Mouse (Mus musculus) heart, postnatal 0 days (tissue): ENCODE data around the gene Ndufs6. TPM values are rescaled to one million over a fixed set of nuclear protein-coding genes. Genes with fewer than 3 reads are reported as not detected.

Experiments used
- ATAC-seq: fragments of 200-750 bp; cut with Nextera tagmentation; 2 replicates; pipeline ENCODE4 v1.8.0; 2017; ENCODE audit warnings: low read depth, moderate number of reproducible peaks, moderate library complexity; ENCODE audit not compliant: insufficient read depth
- DNase-seq: peaks from one replicate; pipeline ENCODE4 v3.0.0-alpha.2; 2016; ENCODE audit warnings: low spot score
- H3K27ac ChIP-seq: fragments of 300-500 bp; sonication (generic); 2 replicates; pipeline ENCODE4 v1.5.1; 2014; ENCODE audit warnings: low read depth, mild to moderate bottlenecking
- H3K27me3 ChIP-seq: fragments of 300-500 bp; sonication (generic); 2 replicates; pipeline ENCODE4 v1.6.1; 2014; ENCODE audit warnings: low read length, mixed read lengths; ENCODE audit not compliant: control insufficient read depth, insufficient read depth
- H3K36me3 ChIP-seq: fragments of 300-500 bp; sonication (generic); replicated peaks from 2 replicates; pipeline ENCODE4 v1.6.1; 2014; ENCODE audit warnings: low read length, mixed read lengths; ENCODE audit not compliant: control insufficient read depth, insufficient read depth
- H3K4me1 ChIP-seq: fragments of 300-500 bp; sonication (generic); 2 replicates; pipeline ENCODE4 v1.6.1; 2014; ENCODE audit warnings: antibody characterized with exemption; ENCODE audit not compliant: control insufficient read depth, insufficient read depth
- H3K4me2 ChIP-seq: fragments of 300-500 bp; sonication (generic); 2 replicates; pipeline ENCODE4 v1.6.1; 2014; ENCODE audit warnings: low read depth, mild to moderate bottlenecking, low read length, moderate library complexity
- H3K4me3 ChIP-seq: fragments of 300-500 bp; sonication (generic); 2 replicates; pipeline ENCODE4 v1.5.1; 2014; ENCODE audit warnings: low read depth, low read length
- H3K9ac ChIP-seq: fragments of 300-500 bp; sonication (generic); replicated peaks from 2 replicates; pipeline ENCODE4 v1.6.1; 2014; ENCODE audit warnings: low read depth, low read length, mixed read lengths
- H3K9me3 ChIP-seq: fragments of 300-500 bp; sonication (generic); replicated peaks from 2 replicates; pipeline ENCODE4 v1.6.1; 2016; ENCODE audit warnings: low read length; ENCODE audit not compliant: control insufficient read depth
- CTCF ChIP-seq: IDR thresholded peaks from 2 replicates; pipeline ENCODE4 v1.5.1; 2016; ENCODE audit warnings: antibody characterized with exemption, control low read depth, low read depth
- EP300 ChIP-seq: IDR thresholded peaks from 2 replicates; pipeline ENCODE4 v1.6.1; 2016; ENCODE audit warnings: antibody characterized with exemption, low read depth
- WGBS: fragments of 180-500 bp; shearing (Covaris S2); extraction: QIAGEN DNeasy Blood & Tissue Kit; methylation state at CpG from one replicate; pipeline ENCODE4 v1.1.7; 2014; 5-methylcytosine and 5-hydroxymethylcytosine counted together
- polyA plus RNA-seq: library from polyadenylated mRNA; unstranded; fragments of >200 nt; fragmentation: Nextera tagmentation; extraction: Ambion mirVana; gene quantifications from 2 replicates; pipeline ENCODE4 v1.2.1, GENCODE M21; 2015
- total RNA-seq: library from RNA; depleted of rRNA; stranded (reverse); fragments of >200 nt; gene quantifications from 2 replicates; pipeline ENCODE4 v1.2.3, GENCODE M21; 2014; ENCODE audit warnings: low replicate concordance

Ndufs6 gene
- total and polyA plus RNA-seq, 2 experiments from 2014 or later = 427 to 1,466 TPM

DNA sequence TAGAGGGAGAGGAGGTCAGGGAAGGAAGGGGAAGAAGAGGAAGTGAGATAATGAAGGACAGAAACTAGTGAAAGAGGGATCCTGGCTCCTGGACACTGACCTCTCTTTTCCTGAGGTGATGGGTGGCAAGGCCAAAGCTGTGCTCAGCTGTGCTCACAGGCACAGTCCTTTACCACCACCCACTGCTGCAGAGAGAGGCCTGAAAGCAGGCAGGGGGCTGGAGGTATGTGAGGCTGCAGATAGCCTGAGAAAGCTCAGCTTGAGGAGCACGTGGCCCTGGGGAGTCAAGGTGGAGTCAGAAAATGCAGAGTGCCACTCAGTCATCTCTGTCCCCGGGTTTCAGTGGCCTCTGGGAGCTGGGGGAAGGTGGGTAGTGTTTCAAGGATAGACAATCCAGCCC is 37.2 kb downstream of the Ndufs6 start:
- no peak for DNase-seq
- Histone ChIP-seq H3K27me3 (no peaks in the 10 kb centered on the region), H3K4me1 (peaks cover 23% of the 10 kb centered on the region), H3K27ac (peak overlapping the region; percentile 83), H3K9me3 (no peaks in the 10 kb centered on the region), H3K36me3 (no peaks in the 10 kb centered on the region), H3K9ac (no peak overlapping the region), H3K4me3 (no peak overlapping the region), H3K4me2 (no peak overlapping the region)
- TF ChIP-seq CTCF = 0 out of 2 replicates have a peak, but pooled peaks have one; percentile 2
- no peak for TF ChIP-seq EP300
- peak; percentile 52 for ATAC-seq
- 15% methylated on average over 2 of the region's 2 CpGs for whole genome bisulfite sequencing

GRCm38 (mm10) chr13:73290206-73290605 is 38.1 kb downstream of the Ndufs6 start:
- DNase-seq (no peak), ATAC-seq (peak; percentile 74)
- no peak overlapping the region for H3K9ac ChIP-seq
- peaks cover 23% of the 10 kb centered on the region for H3K4me1 ChIP-seq
- peak; percentile 87 for TF ChIP-seq EP300
- no peak for TF ChIP-seq CTCF
- 57% methylated on average over 6 of the region's 6 CpGs for WGBS
- H3K9me3 ChIP-seq = no peaks in the 10 kb centered on the region
- H3K4me2 ChIP-seq = no peak overlapping the region
- H3K4me3 ChIP-seq = no peak overlapping the region
- H3K27ac ChIP-seq = peak overlapping the region; percentile 83
- no peaks in the 10 kb centered on the region for H3K27me3 ChIP-seq
- H3K36me3 ChIP-seq = no peaks in the 10 kb centered on the region

DNA sequence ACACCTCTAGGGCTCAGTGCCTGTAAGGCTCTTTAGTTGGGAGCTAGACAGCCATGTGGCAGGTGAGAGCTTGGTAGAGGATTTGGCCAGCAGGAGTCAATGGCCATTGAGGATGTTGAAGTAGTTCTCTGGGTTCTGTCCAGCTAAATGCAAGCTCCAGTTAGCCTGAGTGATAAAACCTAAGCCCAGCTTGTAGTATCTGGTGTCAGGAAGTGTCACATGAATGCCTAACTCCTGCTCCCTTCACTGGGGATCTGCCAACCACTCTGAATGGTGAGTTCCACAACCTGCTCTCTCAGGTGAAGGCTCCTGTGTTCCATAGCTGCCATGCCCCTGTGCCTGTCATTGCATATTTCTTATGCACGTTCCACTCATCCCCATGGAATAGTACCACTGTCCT is 44.8 kb downstream of the Ndufs6 start:
- TF ChIP-seq EP300 (no peak), CTCF (no peak)
- no peak overlapping the region for H3K4me2 ChIP-seq
- peaks cover 33% of the 10 kb centered on the region for H3K4me1 ChIP-seq
- no peak for ATAC-seq
- no peaks in the 10 kb centered on the region for H3K9me3 ChIP-seq
- H3K27me3 ChIP-seq = no peaks in the 10 kb centered on the region
- 75% methylated on average over 1 of the region's 1 CpGs for WGBS
- H3K36me3 ChIP-seq = no peaks in the 10 kb centered on the region
- H3K4me3 ChIP-seq = no peak overlapping the region
- H3K27ac ChIP-seq = peak overlapping the region; percentile 70
- H3K9ac ChIP-seq = no peak overlapping the region
- no peak for DNase-seq

GRCm38 (mm10) chr13:73282407-73282806 is 45.9 kb downstream of the Ndufs6 start:
- TF ChIP-seq CTCF (no peak), EP300 (no peak)
- Histone ChIP-seq H3K27ac (peak overlapping the region; percentile 70), H3K4me3 (no peak overlapping the region), H3K27me3 (no peaks in the 10 kb centered on the region), H3K9ac (no peak overlapping the region), H3K4me2 (no peak overlapping the region), H3K4me1 (peaks cover 36% of the 10 kb centered on the region), H3K36me3 (no peaks in the 10 kb centered on the region), H3K9me3 (no peaks in the 10 kb centered on the region)
- DNase-seq = no peak
- ATAC-seq = peak; percentile 70; the same call in 1 of the 2 replicates
- 32% methylated on average over 2 of the region's 2 CpGs for WGBS

DNA sequence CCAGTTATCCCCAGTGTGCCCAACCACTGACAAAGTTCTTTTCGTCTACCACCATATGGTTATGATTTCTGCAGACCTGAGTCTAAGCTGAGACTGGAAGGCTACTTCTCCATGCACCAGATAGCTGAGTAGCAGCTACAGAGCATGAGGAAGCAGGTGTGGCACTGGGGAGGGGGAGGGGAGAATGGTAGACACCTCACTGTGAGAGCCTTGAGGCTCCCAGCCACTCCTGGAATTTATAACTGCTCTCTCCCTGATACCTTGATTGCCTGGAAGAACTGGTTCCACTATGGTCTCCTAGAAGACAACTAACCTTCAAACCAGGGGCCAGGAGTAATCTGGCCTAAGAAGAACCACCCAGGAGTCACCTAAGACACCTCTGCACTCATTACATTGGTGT is 49.1 kb downstream of the Ndufs6 start:
- H3K36me3 ChIP-seq = no peaks in the 10 kb centered on the region
- TF ChIP-seq CTCF (no peak), EP300 (no peak)
- H3K4me3 ChIP-seq = no peak overlapping the region
- 82% methylated on average over 1 of the region's 1 CpGs for WGBS
- DNase-seq = no peak
- H3K27ac ChIP-seq = 0 out of 2 replicates have a peak overlapping the region, but pooled peaks have one; percentile 1
- no peak overlapping the region for H3K9ac ChIP-seq
- ATAC-seq = no peak
- no peak overlapping the region for H3K4me2 ChIP-seq
- no peaks in the 10 kb centered on the region for H3K27me3 ChIP-seq
- peaks cover 57% of the 10 kb centered on the region for H3K4me1 ChIP-seq
- no peaks in the 10 kb centered on the region for H3K9me3 ChIP-seq

DNA sequence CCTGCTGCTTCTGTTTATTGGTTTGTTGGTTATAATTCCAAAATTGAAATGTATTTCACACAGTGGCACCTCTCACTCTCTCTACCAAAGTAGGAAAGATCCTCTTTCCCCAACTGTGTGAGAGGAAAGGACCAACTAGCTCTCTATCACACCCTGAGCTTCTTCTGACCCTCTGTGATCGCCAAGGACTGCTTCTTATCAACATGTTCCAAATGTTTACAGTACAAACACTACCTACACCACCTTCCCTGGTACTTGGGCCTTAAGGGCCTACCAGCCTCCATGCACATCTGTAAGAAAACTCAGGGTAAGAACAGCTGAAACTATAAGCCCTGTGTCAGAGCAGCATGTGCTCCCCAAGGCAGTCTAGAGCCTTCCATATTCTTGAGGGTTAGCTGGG is 50.5 kb downstream of the Ndufs6 start:
- H3K9me3 ChIP-seq = no peaks in the 10 kb centered on the region
- peaks cover 54% of the 10 kb centered on the region for H3K4me1 ChIP-seq
- ATAC-seq = no peak
- TF ChIP-seq CTCF = no peak
- TF ChIP-seq EP300 = no peak
- H3K27ac ChIP-seq = peak overlapping the region; percentile 93
- WGBS = 13% methylated on average over 1 of the region's 1 CpGs
- H3K4me2 ChIP-seq = no peak overlapping the region
- no peak for DNase-seq
- H3K9ac ChIP-seq = no peak overlapping the region
- H3K4me3 ChIP-seq = no peak overlapping the region
- H3K36me3 ChIP-seq = no peaks in the 10 kb centered on the region
- no peaks in the 10 kb centered on the region for H3K27me3 ChIP-seq
